Mouse (Mus musculus) hindbrain, embryonic 16.5 days (tissue): ENCODE results near the gene Odf2. TPM values are rescaled to one million over a fixed set of nuclear protein-coding genes. Genes with fewer than 3 reads are reported as not detected.

Source experiments
- ATAC-seq: fragments of 200-750 bp; cut with Nextera tagmentation; 2 replicates; pipeline ENCODE4 v1.8.0; 2017; ENCODE audit warnings: moderate TSS enrichment, moderate library complexity
- H3K27ac ChIP-seq: fragments of 300-500 bp; sonication (generic); 2 replicates; pipeline ENCODE4 v1.5.1; 2014; ENCODE audit warnings: low read depth, mild to moderate bottlenecking, control low read depth, low read length, moderate library complexity
- H3K27me3 ChIP-seq: fragments of 300-500 bp; sonication (generic); replicated peaks from 2 replicates; pipeline ENCODE4 v1.6.1; 2014; ENCODE audit warnings: low read length; ENCODE audit not compliant: control insufficient read depth, insufficient read depth
- H3K36me3 ChIP-seq: fragments of 300-500 bp; sonication (generic); 2 replicates; pipeline ENCODE4 v1.6.1; 2014; ENCODE audit warnings: mild to moderate bottlenecking, low read length, moderate library complexity, mixed read lengths; ENCODE audit not compliant: control insufficient read depth, insufficient read depth
- H3K4me1 ChIP-seq: fragments of 300-500 bp; sonication (generic); 2 replicates; pipeline ENCODE4 v1.6.1; 2014; ENCODE audit warnings: low read depth, low read length; ENCODE audit not compliant: control insufficient read depth, insufficient read depth
- H3K4me2 ChIP-seq: fragments of 300-500 bp; sonication (generic); 2 replicates; pipeline ENCODE4 v1.6.1; 2014; ENCODE audit warnings: mild to moderate bottlenecking, low read length, control low read depth, moderate library complexity
- H3K4me3 ChIP-seq: fragments of 300-500 bp; sonication (generic); 2 replicates; pipeline ENCODE4 v1.5.1; 2014; ENCODE audit warnings: mild to moderate bottlenecking, low read length, control low read depth, moderate library complexity
- H3K9ac ChIP-seq: fragments of 300-500 bp; sonication (generic); 2 replicates; pipeline ENCODE4 v1.6.1; 2014; ENCODE audit warnings: low read depth, mild to moderate bottlenecking, control low read depth, low read length, moderate library complexity
- H3K9me3 ChIP-seq: fragments of 300-500 bp; sonication (generic); 2 replicates; pipeline ENCODE4 v1.6.1; 2014; ENCODE audit warnings: mild to moderate bottlenecking, low read length, moderate library complexity; ENCODE audit not compliant: control insufficient read depth
- WGBS: fragments of 180-500 bp; shearing (Covaris S2); extraction: QIAGEN DNeasy Blood & Tissue Kit; methylation state at CpG from one replicate; pipeline ENCODE4 v1.1.7; 2014; 5-methylcytosine and 5-hydroxymethylcytosine counted together
- polyA plus RNA-seq: library from polyadenylated mRNA; unstranded; fragments of >200 nt; fragmentation: Nextera tagmentation; extraction: Ambion mirVana; gene quantifications from 2 replicates; pipeline ENCODE4 v1.2.1, GENCODE M21; 2015

Gene Odf2
- polyA plus RNA-seq, 1 experiment from 2014 or later, result 61.2 TPM

DNA sequence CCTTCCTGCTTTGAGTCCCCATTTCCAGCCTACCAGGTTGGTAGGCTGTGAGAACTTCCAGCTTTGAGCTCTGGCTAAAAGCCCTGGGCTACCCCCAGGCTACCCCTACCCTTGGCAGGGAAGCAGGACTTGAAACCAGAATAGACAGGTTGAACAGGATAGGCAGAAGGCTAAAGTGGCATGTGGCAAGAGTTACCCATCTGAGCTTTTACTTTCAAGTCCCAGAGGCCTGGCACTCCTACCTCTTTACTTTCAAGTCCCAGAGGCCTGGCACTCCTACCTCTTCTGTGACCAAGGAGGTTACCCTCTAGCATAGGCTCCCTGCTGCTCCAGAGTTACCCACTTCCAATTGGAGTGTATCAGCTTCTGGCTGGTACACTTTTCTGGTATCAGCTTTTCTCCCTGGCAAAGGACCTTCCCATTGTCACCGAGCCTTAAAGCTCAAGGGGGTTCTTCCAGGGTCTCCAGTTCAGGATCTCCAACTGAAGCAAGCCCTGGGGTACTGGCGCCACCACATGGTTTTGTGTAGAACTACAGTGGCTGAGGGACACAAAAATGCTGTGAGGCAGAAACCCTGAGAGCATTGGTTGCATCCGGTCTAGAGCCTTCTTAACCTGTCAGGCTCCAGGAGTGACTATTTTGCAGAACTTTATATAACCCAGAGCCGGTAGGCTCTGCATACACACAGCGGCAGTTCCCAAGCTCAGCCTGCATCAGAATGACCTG is 30.1 kb upstream of the Odf2 start:
- peaks cover 7% of the 10 kb centered on the region for H3K4me1 ChIP-seq
- WGBS, result 10% methylated on average over 5 of the region's 5 CpGs
- H3K27me3 ChIP-seq, result no peaks in the 10 kb centered on the region
- no peak overlapping the region for H3K9ac ChIP-seq
- no peak overlapping the region for H3K27ac ChIP-seq
- no peak overlapping the region for H3K4me2 ChIP-seq
- no peak overlapping the region for H3K4me3 ChIP-seq
- no peak for ATAC-seq
- no peaks in the 10 kb centered on the region for H3K9me3 ChIP-seq
- H3K36me3 ChIP-seq, result no peaks in the 10 kb centered on the region

DNA sequence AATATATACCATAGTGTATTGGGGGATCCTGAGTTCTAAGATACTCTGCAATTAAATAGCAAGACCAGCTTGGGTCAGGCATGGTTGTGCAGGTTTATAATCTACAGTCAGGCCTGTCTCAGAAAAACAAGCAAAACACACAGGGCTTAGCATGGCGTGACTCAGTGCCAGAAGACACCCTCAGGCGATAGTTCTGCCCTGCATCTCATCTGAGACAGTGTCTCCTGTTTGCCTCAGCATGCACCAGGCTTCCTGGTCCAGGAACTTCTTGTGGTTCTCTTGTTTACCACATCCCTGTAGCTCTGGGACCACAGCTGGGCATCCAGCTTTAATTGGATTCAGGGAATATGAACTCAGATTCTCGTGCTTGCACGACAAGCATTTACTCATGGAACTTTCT is 23.9 kb upstream of the Odf2 start:
- Histone ChIP-seq H3K36me3 (no peaks in the 10 kb centered on the region), H3K4me3 (no peak overlapping the region), H3K27ac (no peak overlapping the region), H3K4me1 (peaks cover 7% of the 10 kb centered on the region), H3K27me3 (no peaks in the 10 kb centered on the region), H3K4me2 (no peak overlapping the region), H3K9me3 (no peaks in the 10 kb centered on the region), H3K9ac (no peak overlapping the region)
- 82% methylated on average over 4 of the region's 4 CpGs for WGBS
- no peak for ATAC-seq

DNA sequence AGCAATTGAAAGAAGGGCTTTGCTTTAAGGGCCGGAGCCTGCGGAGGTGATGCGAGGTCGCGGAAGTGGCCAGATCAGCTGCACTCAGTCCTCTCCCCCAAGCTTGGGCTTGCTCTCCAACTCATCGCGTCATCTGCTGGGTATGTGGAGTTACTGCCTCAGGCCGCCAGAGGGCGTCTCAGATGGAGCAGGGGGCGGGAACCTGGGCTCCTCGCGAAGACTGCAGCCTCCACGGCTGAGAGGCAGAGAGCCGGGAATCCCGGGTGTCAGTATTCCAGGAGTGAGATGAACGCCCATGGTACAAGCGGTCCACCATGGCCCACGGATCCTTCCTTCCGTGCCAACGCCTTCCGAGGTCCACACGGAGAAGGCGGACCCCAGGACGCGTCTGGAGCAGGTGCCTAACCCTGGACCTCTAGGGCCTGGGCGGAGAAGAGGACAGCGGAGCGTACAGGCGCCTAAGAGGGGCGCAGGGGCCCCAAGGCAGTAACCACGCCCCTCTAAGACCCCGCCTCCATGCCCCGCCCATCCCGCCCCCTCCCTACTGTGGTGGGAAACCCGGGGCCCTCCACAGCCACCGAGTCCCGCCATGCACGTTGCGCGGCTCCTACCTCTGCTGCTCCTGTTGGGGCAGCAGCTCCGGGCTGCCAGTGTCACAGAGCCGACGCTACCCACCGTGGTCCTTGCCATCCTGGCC is 19.9 kb upstream of the Odf2 start, which contains the start of gene Cercam:
TSS of gene Cercam (plus strand) at position 216 of the 697 bp plus-strand sequence.
- H3K4me2 ChIP-seq, result peak within 1 kb of the TSS; percentile 87
- under 1% methylated on average over 39 of the region's 44 CpGs for WGBS
- peak within 1 kb of the TSS; percentile 81 for H3K27ac ChIP-seq
- H3K9ac ChIP-seq, result peak within 1 kb of the TSS; percentile 76
- H3K27me3 ChIP-seq, result no peaks in the 10 kb centered on the region
- H3K4me3 ChIP-seq, result peak within 1 kb of the TSS; percentile 56
- H3K36me3 ChIP-seq, result no peaks in the 10 kb centered on the region
- no peaks in the 10 kb centered on the region for H3K9me3 ChIP-seq
- H3K4me1 ChIP-seq, result peaks cover 8% of the 10 kb centered on the region
- peak; percentile 91 for ATAC-seq

DNA sequence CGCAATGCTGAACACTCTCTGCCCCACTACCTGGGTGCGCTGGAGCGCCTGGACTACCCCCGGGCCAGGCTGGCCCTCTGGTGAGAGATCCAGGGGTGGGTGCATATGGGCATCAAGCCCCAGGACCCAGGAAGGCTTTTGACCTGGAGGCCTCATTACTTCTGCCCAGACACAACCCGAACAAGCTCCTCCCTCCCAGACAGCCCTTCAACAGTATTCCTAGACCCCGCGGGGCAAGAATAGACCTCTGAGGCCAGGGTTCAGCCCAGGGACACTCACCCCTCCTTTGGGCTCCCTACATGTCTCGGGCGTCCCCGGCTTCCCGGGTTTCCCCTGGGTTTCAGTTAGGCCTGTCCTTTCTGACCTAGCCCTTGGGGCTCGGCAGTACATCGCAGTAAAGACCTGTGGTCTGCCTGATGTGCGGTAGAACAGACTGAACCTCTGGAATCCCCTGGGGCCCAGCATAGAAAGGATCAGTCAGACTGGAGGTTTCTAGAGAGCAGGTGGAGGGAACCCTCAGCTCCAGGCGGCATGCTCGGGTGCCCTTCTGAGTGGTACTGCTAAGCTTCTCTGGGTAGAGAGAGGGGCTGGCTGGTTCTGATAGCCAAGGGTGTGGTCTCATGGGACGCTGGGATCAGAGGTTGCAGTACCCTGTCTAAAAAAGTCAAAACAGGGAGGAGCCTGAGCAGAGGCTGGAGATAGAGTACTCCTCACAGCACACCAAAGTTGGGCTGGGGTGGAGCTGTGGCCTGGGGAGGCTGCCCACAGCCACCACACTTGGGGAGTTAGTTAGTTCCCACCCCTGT is 19.2 kb upstream of the Odf2 start:
- no peaks in the 10 kb centered on the region for H3K36me3 ChIP-seq
- WGBS, result 5% methylated on average over 17 of the region's 17 CpGs
- H3K4me3 ChIP-seq, result peak overlapping the region; percentile 56
- peak; percentile 18 for ATAC-seq
- no peaks in the 10 kb centered on the region for H3K9me3 ChIP-seq
- H3K27me3 ChIP-seq, result no peaks in the 10 kb centered on the region
- peak overlapping the region; percentile 76 for H3K9ac ChIP-seq
- peaks cover 8% of the 10 kb centered on the region for H3K4me1 ChIP-seq
- H3K27ac ChIP-seq, result peak overlapping the region; percentile 81
- peak overlapping the region; percentile 87 for H3K4me2 ChIP-seq

- WGBS, result 91% methylated on average over 10 of the region's 10 CpGs
- no peak overlapping the region for H3K27ac ChIP-seq
- no peak overlapping the region for H3K9ac ChIP-seq
Measured at GRCm38 (mm10) chr2:29872581-29873295, 16.3 kb upstream of the Odf2 start.

DNA sequence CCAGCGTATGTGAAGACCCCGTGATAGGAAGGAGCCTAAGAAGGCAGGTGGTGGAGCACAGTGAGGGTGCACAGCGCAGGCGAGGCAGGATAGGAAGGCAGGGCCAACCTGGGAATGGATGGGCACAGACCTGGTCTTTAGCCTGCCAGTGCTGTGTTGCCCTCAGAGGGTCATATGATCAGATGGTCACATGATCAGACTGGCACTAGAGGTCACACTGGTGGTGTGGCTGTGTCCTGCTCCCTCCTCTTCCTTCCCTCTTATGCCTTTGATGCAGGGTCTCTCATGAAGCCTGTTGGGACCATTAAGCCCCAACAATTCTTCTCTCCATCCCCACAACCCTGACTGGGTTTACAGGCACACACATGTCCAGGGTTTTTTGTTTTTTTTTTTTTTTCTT is 15.2 kb upstream of the Odf2 start:
- H3K4me3 ChIP-seq, result no peak overlapping the region
- no peak overlapping the region for H3K9ac ChIP-seq
- peaks cover 8% of the 10 kb centered on the region for H3K4me1 ChIP-seq
- H3K9me3 ChIP-seq, result no peaks in the 10 kb centered on the region
- H3K27ac ChIP-seq, result no peak overlapping the region
- H3K27me3 ChIP-seq, result no peaks in the 10 kb centered on the region
- ATAC-seq, result no peak
- no peaks in the 10 kb centered on the region; the same call in 1 of the 2 replicates for H3K36me3 ChIP-seq
- no peak overlapping the region for H3K4me2 ChIP-seq
- 93% methylated on average over 4 of the region's 4 CpGs for WGBS

More at GRCm38 (mm10) chr2:29872581-29873295, 16.3 kb upstream of the Odf2 start:
- no peak for ATAC-seq
- Histone ChIP-seq H3K9me3 (no peaks in the 10 kb centered on the region), H3K4me2 (no peak overlapping the region), H3K4me3 (no peak overlapping the region), H3K27me3 (no peaks in the 10 kb centered on the region), H3K36me3 (no peaks in the 10 kb centered on the region; the same call in 1 of the 2 replicates), H3K4me1 (peaks cover 8% of the 10 kb centered on the region)

DNA sequence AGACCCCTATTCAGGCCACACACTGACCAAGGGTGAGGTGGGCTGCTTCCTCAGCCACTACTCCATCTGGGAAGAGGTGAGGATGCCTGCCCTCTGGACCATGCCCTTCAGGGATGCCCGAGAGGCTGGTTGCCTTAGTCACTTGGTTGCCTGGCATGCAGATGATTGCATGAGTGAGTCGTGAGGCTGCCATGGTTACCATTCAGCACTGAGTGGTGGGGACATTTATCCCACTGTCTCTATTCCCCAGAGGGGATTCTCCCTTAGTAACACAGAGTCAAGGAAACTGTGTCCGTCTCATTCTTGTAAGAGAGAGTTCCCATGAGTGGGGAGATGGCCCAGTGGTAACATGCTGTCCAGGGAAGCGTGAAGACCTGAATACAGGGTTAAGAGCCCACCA is 11.0 kb upstream of the Odf2 start:
- H3K4me2 ChIP-seq, result no peak overlapping the region
- H3K36me3 ChIP-seq, result peaks cover 8% of the 10 kb centered on the region
- H3K4me1 ChIP-seq, result no peaks in the 10 kb centered on the region
- H3K27me3 ChIP-seq, result no peaks in the 10 kb centered on the region
- ATAC-seq, result peak; percentile 76
- no peak overlapping the region for H3K4me3 ChIP-seq
- 34% methylated on average over 4 of the region's 4 CpGs for WGBS
- no peaks in the 10 kb centered on the region for H3K9me3 ChIP-seq
- no peak overlapping the region for H3K27ac ChIP-seq
- no peak overlapping the region; the same call in 1 of the 2 replicates for H3K9ac ChIP-seq

GRCm38 (mm10) chr2:29879191-29879590 is 9.8 kb upstream of the Odf2 start:
- Histone ChIP-seq H3K36me3 (peaks cover 8% of the 10 kb centered on the region), H3K4me3 (no peak overlapping the region), H3K27me3 (no peaks in the 10 kb centered on the region), H3K27ac (no peak overlapping the region), H3K9me3 (no peaks in the 10 kb centered on the region), H3K4me1 (no peaks in the 10 kb centered on the region), H3K4me2 (no peak overlapping the region), H3K9ac (no peak overlapping the region)
- 83% methylated on average over 8 of the region's 8 CpGs for WGBS
- ATAC-seq, result no peak
